Mouse (Mus musculus): ENCODE measurements around the gene Tctex1d1.

The Tctex1d1 gene

DNA sequence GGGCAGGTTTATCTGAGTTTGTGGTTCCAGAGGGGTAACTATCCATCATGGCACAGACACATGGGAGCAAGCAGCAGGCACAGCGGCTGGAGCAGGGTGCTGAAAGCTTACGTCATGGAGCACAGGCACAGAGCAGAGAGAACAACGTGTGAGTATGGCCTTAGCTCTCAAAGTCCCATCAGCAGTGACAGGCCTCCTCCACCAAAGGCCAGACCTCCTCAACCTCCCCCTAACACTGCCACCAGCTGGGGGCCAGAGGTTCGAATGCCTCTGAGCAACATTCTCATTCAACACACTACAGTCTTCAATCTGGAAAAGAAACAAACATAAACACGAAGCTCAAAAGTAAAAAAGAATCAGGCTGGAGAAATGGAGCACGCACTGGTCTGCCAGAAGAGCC lies 10.1 kb downstream of the Tctex1d1 start:
- no peak for DNase-seq (ENCODE audit: low spot score)

DNA sequence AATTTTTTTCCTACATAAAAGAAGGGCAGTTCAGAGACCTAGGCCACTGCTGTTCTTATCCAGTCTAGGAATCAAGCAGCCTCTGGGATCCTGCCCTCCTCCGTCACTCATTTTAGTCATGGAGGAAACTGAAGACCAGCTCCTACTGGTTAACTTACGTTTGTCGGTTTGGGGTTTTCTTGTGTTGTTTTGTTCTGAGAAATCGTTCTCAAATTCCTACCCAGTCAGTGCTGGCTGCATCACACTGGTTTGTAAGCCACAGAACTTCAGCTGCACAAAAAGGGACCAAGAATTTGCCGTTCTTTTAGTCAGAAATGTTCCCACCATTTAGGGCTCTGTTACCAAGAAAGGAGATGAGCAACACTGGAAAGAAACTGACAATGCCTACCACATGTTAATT lies 11.0 kb downstream of the Tctex1d1 start:
- DNase-seq (ENCODE audit: low spot score) = no peak

DNA sequence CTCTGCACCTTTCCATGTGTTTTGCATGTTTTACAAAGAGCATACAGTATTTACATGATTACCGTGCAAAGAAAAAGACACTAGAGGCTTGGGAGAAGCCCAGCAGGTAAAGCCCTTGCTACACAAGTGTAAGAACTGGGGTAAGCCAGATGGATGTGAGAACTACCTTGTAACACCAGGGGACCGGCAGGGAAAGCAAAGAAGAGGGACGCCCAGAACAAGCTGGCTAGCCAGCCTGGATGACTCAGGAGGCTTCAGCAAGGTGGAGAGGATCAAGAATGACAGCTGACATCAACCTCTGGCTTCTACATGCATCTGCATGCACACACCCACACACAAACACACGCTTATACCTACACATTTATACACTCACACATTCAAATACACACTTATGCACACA lies 11.6 kb downstream of the Tctex1d1 start:
- no peak for DNase-seq (ENCODE audit: low spot score)

DNA sequence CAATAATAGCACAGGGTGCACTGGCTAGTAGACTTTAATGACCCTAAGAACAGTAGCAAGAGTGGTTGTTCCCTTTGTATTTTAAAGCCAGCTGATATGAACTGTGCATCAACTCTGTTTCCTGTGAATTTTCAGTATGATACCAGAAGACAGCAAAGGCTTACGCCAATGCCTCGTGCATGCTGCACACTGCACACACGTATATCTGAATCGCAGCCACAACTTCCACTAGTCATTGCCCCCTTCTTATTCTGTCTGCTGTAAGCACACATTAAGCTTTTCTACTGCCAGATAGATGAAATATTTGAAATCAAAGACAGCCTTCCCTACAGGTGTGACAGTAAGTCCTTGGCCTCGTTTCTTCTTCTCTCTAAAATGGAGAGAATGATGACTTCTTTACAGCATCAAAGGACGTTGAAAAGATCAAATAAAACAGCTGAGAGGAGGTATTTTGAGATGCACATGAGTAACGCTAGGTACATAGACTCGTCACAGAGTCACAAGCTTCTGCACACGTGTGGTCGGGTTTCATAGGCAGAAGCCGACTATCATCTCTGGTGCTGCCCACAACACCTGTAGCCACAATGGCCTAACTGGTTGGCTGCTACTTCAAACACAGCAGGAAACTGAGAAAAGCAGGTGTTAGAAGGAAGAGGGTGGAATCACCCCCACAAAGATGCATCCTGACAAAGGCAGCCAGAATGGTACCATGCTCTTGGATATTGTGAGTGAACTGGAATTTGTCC lies 12.4 kb downstream of the Tctex1d1 start:
- no peak for DNase-seq (ENCODE audit: low spot score)

DNA sequence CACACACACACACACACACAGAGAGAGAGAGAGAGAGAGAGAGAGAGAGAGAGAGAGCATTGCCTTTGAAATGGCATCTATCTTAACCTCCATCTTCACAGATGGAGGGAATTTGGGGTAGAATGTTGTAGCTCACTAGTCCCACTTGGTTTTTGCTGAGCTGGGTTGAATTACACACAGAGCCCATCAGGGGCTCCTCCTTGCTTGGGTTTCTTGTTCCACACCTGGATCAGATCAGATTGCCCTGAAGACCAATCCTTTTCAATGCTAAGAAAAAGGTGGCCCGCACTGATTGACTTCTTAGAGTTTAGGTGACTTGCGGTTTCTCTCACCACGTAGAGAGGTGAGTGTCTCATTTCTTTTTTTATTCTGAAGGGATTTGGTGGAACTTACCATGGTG lies 13.3 kb downstream of the Tctex1d1 start:
- no peak for DNase-seq (ENCODE audit: low spot score)

DNA sequence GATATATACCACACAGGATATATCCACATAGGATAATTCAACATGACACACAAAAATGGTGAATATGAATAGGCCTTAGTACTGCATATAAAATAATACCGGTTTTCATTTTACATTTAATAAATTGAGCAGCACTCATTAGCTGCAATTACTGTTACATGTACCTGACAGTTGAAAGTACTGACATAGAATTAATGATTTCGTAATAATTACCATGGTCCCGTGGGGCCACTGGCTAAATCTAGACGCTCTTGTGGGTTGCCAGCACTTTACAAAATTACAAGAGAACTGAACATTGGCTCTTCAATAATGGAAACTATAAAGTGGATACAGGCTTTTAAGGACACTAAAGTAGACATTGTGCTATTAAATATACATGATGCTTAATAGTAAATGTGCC lies 26.3 kb downstream of the Tctex1d1 start:
- DNase-seq (ENCODE audit: low spot score) = no peak

DNA sequence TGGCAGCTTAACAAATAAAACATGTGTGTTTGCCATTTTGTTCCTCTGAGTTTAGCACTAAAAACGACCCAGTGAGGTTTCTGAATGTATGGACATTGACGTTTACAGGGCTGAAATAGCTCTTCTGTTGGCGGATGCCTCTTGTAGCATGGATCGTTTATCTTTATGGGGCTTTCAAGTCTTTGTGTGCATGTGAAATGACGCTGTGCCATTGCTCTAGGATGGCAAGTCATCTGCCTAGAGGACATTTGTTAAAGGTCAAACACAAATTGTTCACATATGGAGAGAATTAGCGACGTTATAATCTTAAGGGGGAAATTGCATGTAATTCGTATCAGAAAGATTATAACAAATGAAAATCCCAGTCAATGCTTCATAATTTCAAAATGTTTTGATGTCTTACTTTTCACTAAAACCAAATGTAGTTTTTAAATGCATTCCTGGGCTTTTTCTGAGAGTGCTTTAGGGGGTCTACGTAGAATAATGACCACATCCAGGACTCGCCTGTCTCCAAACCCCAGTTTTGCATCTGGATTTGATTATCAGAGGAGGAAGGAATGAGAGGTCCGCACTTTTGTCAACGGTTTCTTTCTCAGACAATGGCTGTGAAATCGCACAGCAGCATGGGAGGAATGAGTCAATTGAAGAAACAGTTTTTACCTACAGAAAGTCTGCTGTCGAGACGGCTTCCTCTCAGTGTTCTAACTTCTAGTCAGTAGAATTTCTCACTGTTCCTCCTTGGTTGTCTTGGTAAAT lies 27.0 kb downstream of the Tctex1d1 start:
- no peak for DNase-seq (ENCODE audit: low spot score)

DNA sequence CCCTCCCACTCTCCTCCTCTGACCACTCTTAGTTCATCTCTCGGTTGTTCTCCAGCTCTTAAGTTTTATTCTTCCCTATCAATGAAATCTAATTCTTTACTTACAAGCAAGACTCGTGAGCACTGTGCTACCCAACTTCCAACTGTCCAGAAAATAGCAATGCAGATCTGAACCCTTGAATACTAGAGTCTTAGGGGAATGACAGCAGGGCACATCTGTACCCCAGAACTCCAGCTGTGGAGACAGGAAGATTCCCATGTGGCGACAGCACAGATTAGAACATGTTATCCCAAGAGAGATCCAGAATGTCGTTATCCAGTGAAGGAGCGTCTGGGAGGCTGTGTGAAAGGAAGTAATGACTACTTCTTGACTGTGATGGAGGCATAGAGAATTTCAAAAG lies 27.9 kb downstream of the Tctex1d1 start:
- DNase-seq (ENCODE audit: low spot score) = no peak

DNA sequence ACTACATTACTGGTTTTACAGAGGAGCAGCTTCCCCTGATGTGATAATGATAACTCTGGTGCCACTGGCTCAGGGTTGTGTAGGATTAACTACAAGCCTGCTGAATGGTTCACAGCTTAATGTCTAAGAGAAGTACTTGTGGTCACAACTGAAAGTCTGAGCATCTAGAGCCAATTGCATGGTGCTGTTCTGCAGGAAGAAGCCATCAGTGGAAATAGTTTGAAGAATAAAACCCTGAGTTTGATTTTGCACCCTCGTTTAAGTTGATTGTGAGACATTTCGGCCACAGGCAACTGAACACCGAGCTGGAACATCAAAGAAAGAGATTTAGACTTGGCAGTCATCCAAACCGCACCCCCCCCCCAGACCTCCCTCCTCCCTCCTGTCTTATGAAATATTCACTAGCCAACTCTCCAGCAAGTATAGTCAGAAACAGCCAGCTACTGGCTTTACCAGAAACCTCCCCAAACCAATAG lies 28.6 kb downstream of the Tctex1d1 start:
- DNase-seq (ENCODE audit: low spot score) = no peak

DNA sequence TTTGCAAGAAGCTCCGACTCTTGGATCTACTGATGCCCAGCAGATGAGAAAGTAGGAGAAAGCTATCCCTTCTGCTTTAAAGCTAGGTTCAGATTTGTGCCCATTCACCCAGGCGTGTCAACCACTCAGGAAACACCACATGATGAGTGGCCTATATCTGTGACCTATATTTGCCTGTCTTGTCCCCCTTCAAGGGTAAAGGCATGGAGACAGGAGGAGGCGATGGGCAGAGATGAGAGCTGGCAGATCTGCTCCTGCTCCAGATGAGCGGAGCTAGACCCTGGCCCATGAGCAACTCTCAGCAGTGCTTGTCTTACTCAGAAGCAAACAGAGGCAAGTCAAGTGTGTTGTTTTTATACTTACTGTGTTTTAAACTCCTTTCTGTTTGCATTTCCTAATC lies 32.3 kb downstream of the Tctex1d1 start:
- DNase-seq (ENCODE audit: low spot score) = no peak

DNA sequence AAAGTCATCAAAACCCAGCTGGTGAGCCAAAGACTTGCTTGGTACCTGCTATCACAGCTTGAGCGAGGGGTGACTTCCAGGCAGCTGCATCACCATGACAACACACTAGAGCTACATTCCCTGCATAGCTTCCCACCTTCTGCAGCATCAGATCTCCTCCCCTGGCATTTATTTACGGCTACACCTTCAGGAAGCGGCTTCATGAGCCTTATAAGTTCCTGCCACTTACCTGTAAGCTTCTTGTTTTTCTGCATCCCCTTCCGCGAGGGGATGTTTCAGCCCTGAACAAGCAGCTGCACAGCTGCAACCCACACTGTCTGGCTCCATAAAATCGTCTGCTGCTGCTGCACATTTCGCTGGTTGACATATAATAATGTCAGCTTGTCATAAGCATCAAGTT lies 33.4 kb downstream of the Tctex1d1 start:
- DNase-seq (ENCODE audit: low spot score) = no peak

DNA sequence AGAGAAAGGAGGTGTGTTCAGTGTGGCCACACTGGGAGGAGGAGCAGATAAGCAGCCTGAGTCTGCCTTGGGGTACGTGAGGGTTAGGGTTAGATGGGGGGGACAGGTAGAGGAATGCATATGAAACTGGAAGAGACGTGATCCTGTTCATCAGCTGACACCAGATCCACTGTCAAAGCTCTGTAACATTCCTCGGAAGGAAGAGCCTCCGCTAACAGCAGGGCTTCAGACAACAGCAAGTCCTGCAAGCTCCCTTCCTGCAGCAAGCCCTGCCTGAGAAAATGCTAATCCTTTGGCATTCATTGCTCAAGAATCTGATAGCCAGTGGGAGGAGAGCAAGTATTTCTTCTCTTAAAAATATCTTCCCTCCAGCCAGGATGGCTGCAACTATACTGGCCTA lies 35.1 kb downstream of the Tctex1d1 start:
- DNase-seq (ENCODE audit: low spot score) = no peak

DNA sequence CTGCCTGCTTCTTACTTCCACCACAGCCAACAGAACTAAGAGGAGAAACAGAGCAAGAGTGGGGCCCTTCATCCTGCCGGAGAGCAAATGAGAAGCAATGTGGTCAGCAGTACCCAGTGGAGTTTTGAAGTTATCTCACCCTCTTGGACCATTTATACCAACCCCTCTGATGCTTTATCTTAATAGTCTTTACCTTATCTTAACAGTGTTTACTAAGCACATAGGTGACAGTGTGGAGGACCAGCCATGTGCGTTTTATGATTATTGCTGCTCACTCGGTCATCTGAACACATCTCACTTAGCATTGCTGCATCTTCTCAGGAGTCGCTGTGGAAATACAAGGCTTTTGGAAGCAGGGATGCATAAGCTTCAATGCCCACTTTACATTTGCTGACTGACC lies 48.2 kb downstream of the Tctex1d1 start, which contains the start of gene Insl5:
Gene Insl5 (minus strand): TSS at position 222 of the 400 bp plus-strand sequence.
- no peak for DNase-seq (ENCODE audit: low spot score)

DNA sequence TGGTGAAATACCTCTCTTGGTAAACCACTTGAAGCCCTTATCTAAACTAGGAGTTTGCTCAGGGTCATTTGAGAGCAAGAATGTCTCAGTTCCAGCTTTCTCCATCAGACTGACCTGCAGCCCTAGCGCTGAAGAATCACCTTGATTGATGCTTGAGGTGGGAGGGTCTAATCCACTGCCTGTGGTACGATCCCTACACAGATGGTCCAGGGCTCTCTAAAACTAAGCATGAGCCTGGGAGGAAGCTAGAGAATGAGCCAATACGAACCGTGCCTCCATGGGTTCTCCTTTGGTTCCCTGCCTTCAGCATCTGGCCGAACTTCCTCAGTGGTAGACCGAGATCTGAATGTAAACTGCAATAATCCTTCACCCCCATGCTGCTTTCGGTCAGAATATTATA lies 49.3 kb downstream of the Tctex1d1 start:
- DNase-seq (ENCODE audit: low spot score) = no peak

DNA sequence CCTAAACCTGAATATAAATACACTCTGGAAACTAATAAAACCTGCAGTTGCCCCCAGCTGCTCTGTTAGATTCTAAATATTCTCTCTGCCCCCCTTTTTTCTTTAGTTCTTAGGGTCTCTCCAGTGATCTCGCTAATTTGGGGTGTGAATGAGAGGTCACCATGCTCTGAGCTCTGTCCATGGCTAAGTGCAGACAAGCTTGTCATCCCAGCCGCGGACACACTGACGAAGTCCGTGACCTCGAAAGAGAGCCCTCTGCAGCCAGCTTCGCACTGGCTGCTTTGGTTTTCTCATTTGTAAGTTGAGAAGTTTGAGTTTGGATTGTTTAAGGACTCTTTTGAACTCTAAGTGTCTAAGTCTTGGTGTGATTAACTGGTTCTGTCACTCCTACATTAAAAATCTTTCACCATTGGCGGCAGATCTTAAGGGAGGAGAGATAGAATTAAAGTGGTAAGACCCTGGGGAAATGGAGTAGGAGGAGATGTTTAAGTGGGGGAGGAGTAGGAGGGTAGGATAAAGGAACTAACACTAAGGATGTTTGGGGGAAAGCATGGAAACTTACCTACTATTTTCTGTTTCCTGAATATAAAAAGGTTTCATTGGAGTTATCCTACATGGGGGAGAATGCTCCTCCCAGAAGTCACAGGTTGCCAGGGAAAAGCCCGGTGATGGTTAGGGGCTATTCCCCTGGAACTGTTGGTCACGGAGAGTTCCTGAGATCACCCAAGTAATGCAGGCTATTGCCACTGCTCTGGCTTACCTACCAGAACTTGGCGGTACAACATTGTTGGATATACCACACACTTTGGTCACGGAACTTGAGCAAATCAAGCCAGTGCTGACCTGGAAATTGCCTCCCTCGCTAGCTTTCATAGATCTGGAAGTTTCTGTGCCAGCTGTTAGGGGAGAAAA lies 50.0 kb downstream of the Tctex1d1 start:
- DNase-seq (ENCODE audit: low spot score) = no peak

DNA sequence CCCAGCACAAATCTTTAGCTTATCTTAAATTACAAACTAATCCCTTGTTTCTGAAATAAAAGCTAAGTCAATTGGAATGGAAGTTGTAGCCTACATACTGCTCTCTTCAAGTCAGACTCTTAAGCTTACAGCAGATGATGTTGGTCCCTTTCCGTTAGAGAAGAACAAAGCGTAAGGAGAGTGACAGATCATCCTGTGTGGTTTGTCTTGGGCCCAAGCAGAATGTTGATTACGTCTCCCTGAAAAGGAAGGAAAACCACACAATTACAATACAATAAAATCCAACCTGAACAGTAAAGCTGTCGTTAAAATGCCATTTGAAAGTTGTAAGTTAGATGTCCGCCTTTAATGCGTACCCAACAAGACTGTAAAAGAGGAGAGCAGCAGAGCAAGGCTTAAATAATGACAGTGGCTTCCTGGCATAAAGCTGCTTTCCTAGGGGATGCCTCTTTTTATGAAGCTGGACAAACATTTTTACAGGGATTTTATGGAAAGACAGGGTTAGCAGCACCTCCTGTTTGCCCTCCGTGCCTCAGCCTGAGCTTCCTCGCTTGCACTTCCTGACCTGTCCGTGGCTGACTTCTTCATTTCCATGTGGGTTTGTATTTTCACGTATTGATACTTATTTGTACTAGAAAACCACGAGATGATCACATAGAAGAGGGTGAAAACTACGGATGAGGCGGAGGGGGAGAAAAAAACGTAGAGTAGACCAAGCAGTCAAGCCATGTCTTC lies 60.9 kb downstream of the Tctex1d1 start:
- DNase-seq (ENCODE audit: low spot score) = no peak

DNA sequence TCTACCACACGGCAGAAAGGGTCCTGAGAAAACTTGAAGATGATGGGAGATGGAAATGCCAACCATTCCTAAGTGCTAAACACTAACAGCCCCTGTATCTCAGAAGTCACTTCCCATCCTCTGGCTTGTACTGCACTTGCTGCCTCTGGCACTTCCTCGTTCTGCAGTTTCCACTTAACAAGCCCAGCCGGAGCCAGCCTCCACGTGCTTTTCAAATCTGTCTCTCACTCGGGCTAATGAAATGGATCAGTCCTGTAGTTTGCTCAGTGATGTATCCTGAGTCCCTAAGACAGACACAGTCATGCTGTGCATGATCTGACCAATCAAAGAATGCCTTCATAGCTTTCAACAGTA lies 61.4 kb downstream of the Tctex1d1 start:
- no peak for DNase-seq (ENCODE audit: low spot score)

DNA sequence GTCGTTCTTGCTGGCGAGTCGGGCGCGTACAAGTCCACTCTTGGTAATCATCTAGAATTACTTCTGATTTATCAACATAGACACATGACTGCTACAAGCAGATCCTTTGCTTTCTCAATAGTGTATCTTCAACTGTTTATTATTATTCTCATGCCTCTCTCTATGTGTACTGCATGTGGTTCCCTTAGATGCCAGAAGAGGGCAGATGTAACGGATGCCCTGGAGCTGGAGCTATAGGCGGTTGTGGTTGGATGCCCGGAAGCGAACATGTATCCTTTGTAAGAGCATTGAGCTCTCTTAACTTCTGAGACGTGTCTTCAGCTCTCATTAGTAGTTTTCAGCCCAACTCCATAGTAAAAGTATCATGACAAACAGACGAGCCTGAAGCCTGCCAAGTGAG lies 64.6 kb downstream of the Tctex1d1 start:
- no peak for DNase-seq (ENCODE audit: low spot score)

DNA sequence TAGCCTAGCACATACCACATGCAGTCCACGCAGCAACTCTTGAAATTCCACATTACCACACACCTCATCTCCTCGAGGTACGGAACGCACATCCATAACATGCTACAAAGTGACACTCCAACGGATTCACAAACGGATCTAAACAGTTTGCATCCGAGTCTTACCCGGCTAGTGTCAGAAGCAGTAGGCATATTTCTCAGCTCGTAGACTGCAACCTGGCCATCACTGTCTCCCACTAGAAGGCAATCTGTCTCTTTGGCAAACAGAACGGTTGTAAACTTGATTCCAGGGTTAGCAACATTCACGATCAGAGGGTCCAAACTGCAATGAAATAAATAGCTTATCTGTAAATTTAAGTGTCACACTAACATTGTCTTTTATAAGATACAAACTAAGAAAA lies 69.6 kb downstream of the Tctex1d1 start:
- DNase-seq (ENCODE audit: low spot score) = no peak

All from ovary, postnatal 10 days (tissue).